Mouse (Mus musculus): Measurements from ENCODE around the gene Ip6k1. TPM values are rescaled to one million over a fixed set of nuclear protein-coding genes. Genes with fewer than 3 reads are reported as not detected.

The Ip6k1 gene
- polyA plus RNA-seq, 2 experiments = 13.3 to 30.9 TPM

DNA sequence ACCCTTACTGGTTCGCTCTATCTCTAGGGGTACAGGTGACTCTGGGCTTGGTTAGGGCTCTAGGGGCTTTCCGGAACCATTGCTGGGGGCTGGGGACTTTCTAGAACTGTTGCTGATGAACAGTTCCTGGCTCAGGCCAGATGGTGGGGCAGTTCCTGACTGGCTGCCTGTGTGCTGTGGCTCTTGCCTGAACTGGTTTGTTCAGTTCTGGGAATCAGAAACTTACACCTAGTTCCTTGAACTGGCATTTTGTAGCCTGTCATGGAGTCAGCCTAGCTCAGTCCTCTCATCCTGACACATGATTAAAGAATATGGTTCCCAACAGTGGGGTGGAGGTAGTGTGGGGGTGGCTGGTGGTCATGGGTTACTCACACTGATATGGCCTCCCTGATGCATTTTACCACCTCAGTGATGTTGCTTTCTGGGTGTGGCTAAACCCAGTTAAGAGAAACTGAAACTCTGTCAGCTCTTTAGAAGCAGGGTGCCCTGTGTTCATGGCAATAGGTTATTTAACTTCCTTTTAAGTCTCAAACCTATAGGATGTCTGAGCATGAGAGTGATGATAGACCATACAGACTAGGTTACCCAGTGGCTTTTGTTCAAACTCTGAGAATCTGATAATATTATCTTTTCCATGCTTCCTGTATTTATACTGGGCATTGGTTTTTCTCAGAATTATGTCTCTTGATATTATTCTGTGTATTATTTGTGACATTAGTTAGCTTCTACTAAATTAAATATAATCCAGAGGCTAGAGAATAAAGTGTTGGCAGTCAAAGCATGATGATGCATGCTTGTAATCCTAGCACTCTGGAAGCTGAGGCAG is 33.2 kb downstream of the Ip6k1 start:
- Histone ChIP-seq H3K4me1 (replicated peaks; ENCODE audit: control insufficient read depth in 2 of 2, insufficient read depth in 2 of 2, low read length in 1 of 2) (0 out of 4 replicates have a peak, but pooled peaks cover 0 to 6% of the 10 kb centered on the region in 2 experiments), H3K27ac (no peak overlapping the region), H3K4me3 (ENCODE audit: insufficient read depth in 1 of 2, low read depth in 2 of 2, low read length in 2 of 2) (no peak overlapping the region), H3K9ac (replicated peaks) (no peak overlapping the region), H3K36me3 (replicated peaks; ENCODE audit: control insufficient read depth, insufficient read depth, low read depth) (peaks cover 32% of the 10 kb centered on the region), H3K9me3 (ENCODE audit: control insufficient read depth, low read length) (no peaks in the 10 kb centered on the region), H3K27me3 (ENCODE audit: control insufficient read depth, insufficient read depth, low read length) (no peaks in the 10 kb centered on the region), H3K4me2 (ENCODE audit: low read depth) (no peak overlapping the region)
- WGBS (ENCODE audit: insufficient replicate concordance) = 85% methylated on average over 2 of the region's 2 CpGs
- TF ChIP-seq EP300 (IDR thresholded peaks at IDR 0.05; ENCODE audit: low read depth) = no peak
- no peak; the same call in 1 of the 2 replicates for TF ChIP-seq CTCF (IDR thresholded peaks at IDR 0.05; ENCODE audit: low read depth)
- DNase-seq (ENCODE audit: low read depth in 3 of 3, low spot score in 3 of 3) (peak in 1 of 3 experiments; percentile 41), ATAC-seq (ENCODE audit: insufficient read depth) (peak; percentile 23; the same call in 1 of the 2 replicates)

DNA sequence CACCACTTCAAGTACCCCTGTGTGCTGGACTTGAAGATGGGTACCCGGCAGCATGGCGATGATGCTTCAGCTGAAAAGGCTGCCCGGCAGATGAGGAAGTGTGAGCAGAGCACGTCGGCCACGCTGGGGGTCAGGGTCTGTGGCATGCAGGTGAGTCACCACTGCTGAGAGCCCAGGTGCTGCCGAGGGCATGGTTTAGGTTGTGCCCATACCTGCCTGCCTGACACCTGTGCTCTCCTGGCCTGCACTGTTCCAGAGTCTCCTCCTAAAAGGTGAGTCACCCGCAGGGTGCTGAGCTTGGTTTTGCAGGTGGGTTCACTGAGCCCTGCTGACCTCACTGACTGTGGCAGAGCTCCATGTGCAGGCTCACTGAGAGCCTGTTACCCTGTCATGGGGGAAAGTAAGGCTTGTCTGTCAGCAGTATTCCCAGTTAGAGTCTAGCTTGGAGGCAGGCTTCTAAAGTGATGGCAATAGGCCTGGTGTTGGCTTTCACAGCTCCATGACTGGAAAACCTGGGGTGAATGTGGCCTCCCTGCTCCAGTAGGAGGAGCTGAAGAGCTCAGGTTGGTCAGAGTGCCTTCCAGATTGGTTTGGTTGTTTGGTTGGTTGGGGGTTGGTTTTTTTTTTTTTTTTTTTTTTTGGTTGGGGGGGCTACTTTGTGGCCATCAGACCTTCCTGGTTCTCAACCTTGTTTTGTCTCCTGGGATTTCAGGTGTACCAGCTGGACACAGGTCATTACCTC is 42.6 kb downstream of the Ip6k1 start:
- WGBS (ENCODE audit: insufficient replicate concordance) = 94% methylated on average over 8 of the region's 8 CpGs
- ATAC-seq (ENCODE audit: insufficient read depth) (no peak), DNase-seq (ENCODE audit: low read depth in 3 of 3, low spot score in 3 of 3) (no peak)
- no peak overlapping the region for H3K4me2 ChIP-seq (ENCODE audit: low read depth)
- H3K27me3 ChIP-seq (ENCODE audit: control insufficient read depth, insufficient read depth, low read length) = no peaks in the 10 kb centered on the region
- peak; percentile 54 for TF ChIP-seq CTCF (IDR thresholded peaks at IDR 0.05; ENCODE audit: low read depth)
- TF ChIP-seq EP300 (IDR thresholded peaks at IDR 0.05; ENCODE audit: low read depth) = no peak
- no peak overlapping the region for H3K27ac ChIP-seq
- H3K4me1 ChIP-seq (replicated peaks; ENCODE audit: control insufficient read depth in 2 of 2, insufficient read depth in 2 of 2, low read length in 1 of 2) = peaks cover 18 to 25% of the 10 kb centered on the region in 2 experiments
- H3K9ac ChIP-seq (replicated peaks) = no peak overlapping the region
- no peaks in the 10 kb centered on the region for H3K9me3 ChIP-seq (ENCODE audit: control insufficient read depth, low read length)
- H3K36me3 ChIP-seq (replicated peaks; ENCODE audit: control insufficient read depth, insufficient read depth, low read depth) = peaks cover 59% of the 10 kb centered on the region
- no peak overlapping the region for H3K4me3 ChIP-seq (ENCODE audit: insufficient read depth in 1 of 2, low read depth in 2 of 2, low read length in 2 of 2)

DNA sequence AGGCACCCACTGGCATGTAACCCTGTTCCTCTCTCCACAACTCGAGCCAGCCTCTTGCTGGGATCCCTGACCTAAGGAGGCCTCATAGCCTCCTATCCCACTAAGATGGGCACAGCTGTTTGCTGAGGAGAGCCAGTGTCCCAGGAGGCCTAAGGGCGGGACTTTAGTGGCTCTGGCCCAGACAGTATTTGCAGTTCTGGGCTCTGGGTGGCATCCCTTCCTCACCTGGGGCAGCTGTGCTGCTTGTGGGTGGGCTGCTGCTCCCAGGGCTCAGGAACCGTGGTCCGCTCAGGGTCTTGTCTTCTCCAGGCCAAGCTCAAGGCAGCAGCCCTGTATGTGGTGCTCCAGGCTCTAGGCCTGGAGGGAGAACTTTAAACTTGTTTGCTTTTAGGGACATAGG is 44.3 kb downstream of the Ip6k1 start:
- H3K36me3 ChIP-seq (replicated peaks; ENCODE audit: control insufficient read depth, insufficient read depth, low read depth) = peaks cover 61% of the 10 kb centered on the region
- no peak overlapping the region for H3K27ac ChIP-seq
- no peak overlapping the region for H3K4me2 ChIP-seq (ENCODE audit: low read depth)
- no peak overlapping the region for H3K9ac ChIP-seq (replicated peaks)
- H3K4me1 ChIP-seq (replicated peaks; ENCODE audit: control insufficient read depth in 2 of 2, insufficient read depth in 2 of 2, low read length in 1 of 2) = peaks cover 22 to 30% of the 10 kb centered on the region in 2 experiments
- WGBS (ENCODE audit: insufficient replicate concordance) = 81% methylated on average over 4 of the region's 4 CpGs
- no peak for TF ChIP-seq CTCF (IDR thresholded peaks at IDR 0.05; ENCODE audit: low read depth)
- no peak for TF ChIP-seq EP300 (IDR thresholded peaks at IDR 0.05; ENCODE audit: low read depth)
- no peaks in the 10 kb centered on the region for H3K9me3 ChIP-seq (ENCODE audit: control insufficient read depth, low read length)
- no peak for ATAC-seq (ENCODE audit: insufficient read depth)
- H3K4me3 ChIP-seq (ENCODE audit: insufficient read depth in 1 of 2, low read depth in 2 of 2, low read length in 2 of 2) = no peak overlapping the region
- DNase-seq (ENCODE audit: low read depth in 3 of 3, low spot score in 3 of 3) = no peak
- H3K27me3 ChIP-seq (ENCODE audit: control insufficient read depth, insufficient read depth, low read length) = no peaks in the 10 kb centered on the region

DNA sequence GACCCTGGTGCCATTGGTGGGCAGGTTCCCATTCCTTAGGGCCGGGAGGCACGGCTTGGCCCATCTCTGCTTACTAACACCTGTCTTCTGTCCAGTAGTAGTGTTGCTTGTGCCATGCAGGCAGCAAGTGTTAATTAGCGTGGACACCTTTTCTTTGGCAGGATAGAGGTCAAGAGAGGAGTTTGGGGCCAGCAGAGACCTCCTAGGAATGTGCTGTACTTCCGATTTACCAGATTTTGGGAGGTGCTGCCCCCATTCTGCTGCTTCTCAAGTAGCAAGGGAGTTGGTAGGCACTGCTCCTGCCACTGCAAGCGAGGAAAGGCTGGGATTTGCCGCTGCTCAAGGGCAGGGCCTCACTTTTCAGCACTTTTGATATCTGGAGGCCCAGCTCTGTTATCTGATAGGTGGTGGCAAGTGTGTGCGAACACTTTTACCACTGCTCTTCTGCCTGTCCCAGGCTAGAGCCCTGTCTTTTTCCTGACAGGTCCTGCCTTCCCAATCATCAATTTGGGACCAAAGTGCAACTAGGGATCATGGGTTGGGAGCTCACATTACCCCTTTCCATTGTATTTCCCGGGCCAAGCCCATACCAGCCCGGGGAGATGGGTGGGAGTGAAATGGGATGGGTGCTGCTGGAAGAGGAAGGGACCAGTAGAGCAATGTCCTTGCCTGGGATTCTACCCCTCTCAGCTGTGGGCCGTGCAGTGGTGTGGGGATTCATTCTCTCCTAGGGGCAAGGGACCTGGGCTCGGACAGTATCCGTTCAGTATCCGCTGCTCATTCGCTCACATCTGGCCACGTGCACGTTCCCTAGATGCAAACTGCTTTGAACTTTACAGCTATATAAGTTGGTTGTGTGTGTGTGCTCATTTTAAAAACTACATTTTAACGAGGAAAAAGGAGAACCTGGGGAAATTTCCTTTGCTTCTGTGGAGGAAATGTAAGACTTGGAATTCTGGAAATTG is 45.6 kb downstream of the Ip6k1 start:
- H3K9me3 ChIP-seq (ENCODE audit: control insufficient read depth, low read length) = no peaks in the 10 kb centered on the region
- ATAC-seq (ENCODE audit: insufficient read depth) (peak; percentile 9; the same call in 1 of the 2 replicates), DNase-seq (ENCODE audit: low read depth in 3 of 3, low spot score in 3 of 3) (peak; percentile 52 to 63 (median 54))
- H3K4me1 ChIP-seq (replicated peaks; ENCODE audit: control insufficient read depth in 2 of 2, insufficient read depth in 2 of 2, low read length in 1 of 2) = peaks cover 22 to 32% of the 10 kb centered on the region in 2 experiments
- peaks cover 62% of the 10 kb centered on the region for H3K36me3 ChIP-seq (replicated peaks; ENCODE audit: control insufficient read depth, insufficient read depth, low read depth)
- WGBS (ENCODE audit: insufficient replicate concordance) = 34% methylated on average over 17 of the region's 17 CpGs
- TF ChIP-seq EP300 (IDR thresholded peaks at IDR 0.05; ENCODE audit: low read depth) = no peak
- no peak; the same call in 1 of the 2 replicates for TF ChIP-seq CTCF (IDR thresholded peaks at IDR 0.05; ENCODE audit: low read depth)
- H3K27ac ChIP-seq = peak overlapping the region; percentile 92
- H3K4me2 ChIP-seq (ENCODE audit: low read depth) = peak overlapping the region; percentile 98
- H3K9ac ChIP-seq (replicated peaks) = peak overlapping the region; percentile 67
- H3K4me3 ChIP-seq (ENCODE audit: insufficient read depth in 1 of 2, low read depth in 2 of 2, low read length in 2 of 2) = peak overlapping the region; percentile 57 to 66
- no peaks in the 10 kb centered on the region for H3K27me3 ChIP-seq (ENCODE audit: control insufficient read depth, insufficient read depth, low read length)

All from liver, embryonic 14.5 days (tissue).